Mouse (Mus musculus) myocyte (in vitro differentiated cells): ENCODE measurements around the gene Stk32c. TPM values are rescaled to one million over a fixed set of nuclear protein-coding genes. Genes with fewer than 3 reads are reported as not detected.

Source experiments
- H3K27me3 ChIP-seq: one replicate; pipeline ENCODE4 v1.6.1; 2011; ENCODE audit not compliant: control insufficient read depth, insufficient read depth, insufficient read length
- H3K36me3 ChIP-seq: one replicate; pipeline ENCODE4 v1.6.1; 2011; ENCODE audit not compliant: control insufficient read depth, insufficient read depth
- H3K4me2 ChIP-seq: one replicate; pipeline ENCODE4 v1.6.1; 2011; ENCODE audit warnings: low read depth, control low read depth
- H3K4me3 ChIP-seq: one replicate; pipeline ENCODE4 v1.5.1; 2011; ENCODE audit warnings: mild to moderate bottlenecking, control low read depth, moderate library complexity
- H3K79me2 ChIP-seq: one replicate; pipeline ENCODE4 v1.6.1; 2011; ENCODE audit not compliant: control insufficient read depth, insufficient read depth
- H3ac ChIP-seq: one replicate; pipeline ENCODE4 v1.6.1; 2011; ENCODE audit not compliant: control insufficient read depth, insufficient read length
- CEBPB ChIP-seq: IDR thresholded peaks from 2 replicates; pipeline ENCODE4 v1.6.1; 2011; ENCODE audit warnings: mild to moderate bottlenecking, moderate library complexity; ENCODE audit not compliant: poor library complexity, insufficient read depth, severe bottlenecking
- E2F4 ChIP-seq: IDR thresholded peaks from one replicate; pipeline ENCODE4 v1.6.1; 2011; ENCODE audit warnings: mild to moderate bottlenecking, control low read depth, moderate library complexity; ENCODE audit not compliant: insufficient read depth
- MAX ChIP-seq: IDR thresholded peaks from one replicate; pipeline ENCODE4 v1.6.1; 2011; ENCODE audit warnings: low read depth, mild to moderate bottlenecking, control low read depth
- MYOD1 ChIP-seq, 3 experiments: IDR thresholded peaks; one replicate each; pipeline ENCODE4 v1.6.1; 2011; ENCODE audit warnings: control low read depth in 2 of 3, low read depth in 2 of 3, mild to moderate bottlenecking in 2 of 3, moderate library complexity in 1 of 3; ENCODE audit not compliant: insufficient read length in 2 of 3, control insufficient read depth in 1 of 3
- MYOG ChIP-seq, 3 experiments: IDR thresholded peaks; one replicate each; pipeline ENCODE4 v1.6.1; 2011; ENCODE audit warnings: control low read depth in 2 of 3, low read depth in 2 of 3, mild to moderate bottlenecking in 2 of 3; ENCODE audit not compliant: insufficient read length in 2 of 3, control insufficient read depth in 1 of 3, insufficient read depth in 1 of 3
- POLR2A ChIP-seq: IDR thresholded peaks from one replicate; pipeline ENCODE4 v1.6.1; 2011; ENCODE audit warnings: low read depth, mild to moderate bottlenecking, control low read depth, moderate library complexity; ENCODE audit not compliant: insufficient read length
- POLR2AphosphoS2 ChIP-seq: IDR thresholded peaks from one replicate; pipeline ENCODE4 v1.6.1; 2011; ENCODE audit warnings: low read depth, control low read depth; ENCODE audit not compliant: insufficient read length
- REST ChIP-seq: IDR thresholded peaks from one replicate; pipeline ENCODE4 v1.6.1; 2011; ENCODE audit warnings: mild to moderate bottlenecking, control low read depth, moderate library complexity; ENCODE audit not compliant: insufficient read depth, insufficient read length
- SRF ChIP-seq: IDR thresholded peaks from one replicate; pipeline ENCODE4 v1.6.1; 2011; ENCODE audit warnings: low read depth; ENCODE audit not compliant: control insufficient read depth, insufficient read length
- TCF12 ChIP-seq: IDR thresholded peaks from one replicate; pipeline ENCODE4 v1.6.1; 2011; ENCODE audit warnings: mild to moderate bottlenecking, control low read depth; ENCODE audit not compliant: poor library complexity, insufficient read depth, severe bottlenecking
- TCF3 ChIP-seq: IDR thresholded peaks from one replicate; pipeline ENCODE4 v1.6.1; 2011; ENCODE audit warnings: low read depth, control low read depth; ENCODE audit not compliant: insufficient read length
- USF1 ChIP-seq: IDR thresholded peaks from one replicate; pipeline ENCODE4 v1.6.1; 2011; ENCODE audit warnings: low read depth, mild to moderate bottlenecking, control low read depth, moderate library complexity
- polyA plus RNA-seq: library from polyadenylated mRNA; unstranded; fragments of >200 nt; fragmentation: generic; extraction: Trizol; gene quantifications from one replicate; pipeline ENCODE4 v1.2.1, GENCODE M21; 2012; ENCODE audit warnings: missing spikeins

The Stk32c gene
- polyA plus RNA-seq, 1 experiment, result 1.0 TPM

DNA sequence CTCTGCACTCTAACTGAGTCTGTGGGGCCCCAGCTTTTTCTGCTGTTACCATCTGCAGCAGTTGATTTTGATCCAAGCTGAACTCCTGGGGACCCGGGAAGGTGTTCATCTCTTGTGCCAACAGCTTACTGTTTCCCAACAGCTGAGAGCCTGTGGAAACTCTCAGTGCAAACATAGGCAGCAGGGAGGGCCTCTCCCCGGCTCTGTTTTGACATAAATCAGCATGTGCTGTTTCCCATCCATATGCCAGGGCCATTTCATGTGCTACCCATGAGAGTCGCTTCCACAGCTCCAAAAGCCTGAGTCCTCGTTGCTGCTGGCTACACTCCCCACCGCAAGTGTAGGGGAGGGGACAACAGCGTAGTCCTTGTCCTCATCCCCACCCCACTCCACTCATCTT lies 134.9 kb downstream of the Stk32c start:
- TF ChIP-seq TCF3 (no peak), SRF (no peak), TCF12 (no peak), POLR2AphosphoS2 (no peak), MAX (no peak), MYOG (IDR thresholded peaks at IDR 0.05; ENCODE audit: control insufficient read depth in 1 of 3, insufficient read depth in 1 of 3, insufficient read length in 2 of 3, low read depth in 2 of 3) (no peak)
- Histone ChIP-seq H3K79me2 (no peaks in the 10 kb centered on the region), H3K4me2 (no peak overlapping the region), H3ac (no peak overlapping the region), H3K27me3 (peaks cover 30% of the 10 kb centered on the region), H3K4me3 (no peak overlapping the region), H3K36me3 (no peaks in the 10 kb centered on the region)

DNA sequence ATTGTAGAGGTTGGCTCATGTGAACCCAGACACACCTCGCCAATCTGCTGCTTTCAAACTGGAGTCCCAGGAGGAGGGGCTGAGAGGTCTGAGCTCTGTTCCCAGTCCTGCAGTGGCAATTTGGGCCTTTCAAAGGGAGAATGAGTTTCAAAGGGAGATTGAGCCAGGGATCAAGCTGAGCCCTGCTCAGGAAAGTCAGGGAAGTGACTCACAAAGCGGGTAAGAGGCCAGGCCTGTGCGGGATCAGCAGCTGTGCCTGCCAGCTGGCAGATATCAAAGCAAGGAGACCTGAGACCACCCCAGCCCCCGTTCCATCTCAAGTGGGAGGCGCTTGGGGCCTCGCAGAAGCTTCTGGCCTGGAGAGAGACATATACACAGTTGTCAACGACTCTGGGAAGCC lies 135.8 kb downstream of the Stk32c start:
- no peaks in the 10 kb centered on the region for H3K36me3 ChIP-seq
- H3K4me3 ChIP-seq, result no peak overlapping the region
- no peak overlapping the region for H3ac ChIP-seq
- no peaks in the 10 kb centered on the region for H3K79me2 ChIP-seq
- no peak overlapping the region for H3K4me2 ChIP-seq
- TF ChIP-seq SRF (no peak), CEBPB (no peak), TCF3 (no peak), MYOG (IDR thresholded peaks at IDR 0.05; ENCODE audit: control insufficient read depth in 1 of 3, insufficient read depth in 1 of 3, insufficient read length in 2 of 3, low read depth in 2 of 3) (peak in 2 of 3 experiments; percentile 72 to 77), MYOD1 (IDR thresholded peaks at IDR 0.05; ENCODE audit: control insufficient read depth in 1 of 3, insufficient read length in 2 of 3, low read depth in 2 of 3) (peak in 2 of 3 experiments; percentile 56 to 69)
- peaks cover 22% of the 10 kb centered on the region for H3K27me3 ChIP-seq

DNA sequence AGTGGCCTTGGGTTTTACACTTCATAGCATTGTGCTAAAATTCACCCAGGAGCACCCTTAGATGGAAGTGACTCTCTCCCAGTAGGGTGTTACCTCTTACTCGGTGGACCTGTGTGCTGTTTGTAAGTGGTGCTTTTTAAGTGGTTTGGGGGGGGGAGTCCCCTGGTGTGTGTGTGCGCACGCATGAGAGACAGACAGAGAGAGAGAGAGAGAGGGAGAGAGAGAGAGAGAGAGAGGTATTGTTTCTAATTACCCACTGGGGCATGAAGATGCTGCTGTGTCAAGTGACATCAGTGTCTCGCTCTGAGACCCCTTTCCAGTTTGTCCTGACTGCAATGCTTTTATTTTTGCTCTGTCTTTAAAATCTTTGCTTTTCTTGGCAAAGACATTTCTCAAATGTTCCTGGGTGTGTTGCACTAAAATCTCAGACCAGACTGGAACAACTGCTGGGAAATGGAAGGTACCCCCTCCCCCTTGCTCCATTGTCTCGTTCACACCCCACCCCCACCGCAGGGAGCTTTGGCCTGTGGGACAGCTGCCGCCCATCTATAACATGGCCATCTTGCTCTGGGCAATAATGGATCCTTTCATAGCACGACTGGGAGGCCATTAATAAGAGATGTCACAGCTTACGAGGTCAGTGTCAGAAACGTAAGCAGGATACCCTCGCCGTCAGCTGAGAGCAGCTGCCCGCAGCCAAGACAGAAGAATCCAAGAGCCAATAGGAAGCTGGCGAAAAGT lies 137.9 kb downstream of the Stk32c start:
- no peak overlapping the region for H3K4me3 ChIP-seq
- TF ChIP-seq MYOD1 (IDR thresholded peaks at IDR 0.05; ENCODE audit: control insufficient read depth in 1 of 3, insufficient read length in 2 of 3, low read depth in 2 of 3) (no peak), SRF (no peak), E2F4 (no peak)
- H3ac ChIP-seq, result no peak overlapping the region
- H3K4me2 ChIP-seq, result no peak overlapping the region
- no peaks in the 10 kb centered on the region for H3K79me2 ChIP-seq
- H3K36me3 ChIP-seq, result no peaks in the 10 kb centered on the region
- peaks cover 29% of the 10 kb centered on the region for H3K27me3 ChIP-seq

DNA sequence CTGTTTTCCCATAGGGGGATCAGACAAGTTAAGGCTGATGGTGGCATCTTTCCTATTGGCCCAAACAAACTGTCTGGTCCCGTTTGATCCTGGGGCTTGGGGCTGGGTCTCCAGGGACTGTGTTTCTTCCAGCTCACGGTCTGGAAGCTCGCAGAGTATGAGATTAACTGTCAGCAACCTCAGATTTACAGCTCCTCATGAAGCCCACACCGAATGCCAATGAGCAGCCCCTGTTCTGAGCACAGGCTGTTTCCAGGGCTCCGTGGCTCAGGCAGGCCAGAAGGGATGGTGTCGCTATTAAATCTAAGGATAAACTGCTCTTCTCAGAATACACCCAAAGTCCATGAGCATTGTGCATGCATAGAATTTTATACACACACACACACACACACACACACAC lies 138.9 kb downstream of the Stk32c start:
- Histone ChIP-seq H3K36me3 (no peaks in the 10 kb centered on the region), H3K4me3 (no peak overlapping the region), H3K4me2 (no peak overlapping the region), H3ac (no peak overlapping the region), H3K27me3 (peaks cover 30% of the 10 kb centered on the region), H3K79me2 (no peaks in the 10 kb centered on the region)
- TF ChIP-seq TCF3 (no peak), SRF (no peak), POLR2AphosphoS2 (no peak), REST (no peak), MYOD1 (IDR thresholded peaks at IDR 0.05; ENCODE audit: control insufficient read depth in 1 of 3, insufficient read length in 2 of 3, low read depth in 2 of 3) (no peak), POLR2A (no peak), TCF12 (no peak), USF1 (no peak), MYOG (IDR thresholded peaks at IDR 0.05; ENCODE audit: control insufficient read depth in 1 of 3, insufficient read depth in 1 of 3, insufficient read length in 2 of 3, low read depth in 2 of 3) (no peak), E2F4 (no peak), MAX (no peak), CEBPB (no peak)

DNA sequence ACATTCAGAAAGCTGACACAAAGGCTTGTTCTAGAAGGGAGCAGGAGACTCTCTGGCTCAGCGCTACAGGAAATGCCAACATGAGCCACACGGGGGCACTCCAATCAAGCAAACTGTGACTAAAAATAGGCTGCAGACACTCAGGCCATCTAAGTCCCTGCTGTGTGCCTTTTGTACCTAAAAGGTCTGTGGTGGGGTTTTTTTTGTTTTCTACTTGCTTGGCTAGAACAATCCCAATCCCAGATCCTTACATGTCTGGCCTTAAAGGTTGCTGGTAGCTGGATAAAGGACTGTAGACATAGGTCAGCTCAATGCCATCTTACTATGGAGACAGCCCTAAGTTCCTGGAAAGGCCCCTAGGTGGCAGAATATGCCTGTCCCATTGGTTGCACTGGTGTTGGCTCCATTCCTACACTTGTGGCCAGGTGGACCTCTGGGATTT lies 144.9 kb downstream of the Stk32c start:
- Histone ChIP-seq H3K4me2 (no peak overlapping the region), H3ac (no peak overlapping the region), H3K79me2 (no peaks in the 10 kb centered on the region), H3K27me3 (peaks cover 11% of the 10 kb centered on the region), H3K36me3 (no peaks in the 10 kb centered on the region), H3K4me3 (no peak overlapping the region)
- TF ChIP-seq REST (no peak), TCF3 (no peak), TCF12 (no peak)
